Mouse (Mus musculus): ENCODE data around the gene 4933414I15Rik.

The 4933414I15Rik gene

GRCm38 (mm10) chr11:50943506-50943905 is at the start of gene 4933414I15Rik:
Gene 4933414I15Rik (minus strand): TSS chr11:50943765.
- DNase-seq (ENCODE audit: low spot score), result no peak

DNA sequence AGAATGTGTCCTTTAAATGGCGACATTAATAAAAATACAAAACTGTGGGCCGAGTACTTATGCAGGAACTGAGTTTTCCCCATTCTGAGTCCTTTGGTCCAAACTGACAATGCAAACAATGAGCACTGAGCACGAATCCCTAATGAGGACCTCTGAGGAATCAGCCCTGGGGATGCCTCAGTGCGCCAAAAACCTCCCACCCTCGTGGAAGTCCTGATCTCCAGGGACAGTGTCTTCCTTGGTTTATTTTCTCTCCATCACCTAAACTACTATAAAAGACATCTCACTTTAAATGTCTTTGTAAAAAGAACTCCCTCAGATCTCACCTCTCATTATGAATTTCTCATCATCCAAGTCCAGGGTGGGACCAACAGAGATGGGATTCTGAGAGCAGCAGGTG is 38.1 kb upstream of the 4933414I15Rik start, which contains the start of gene Olfr1377:
Olfr1377 (plus strand) TSS at position 301 of the 400 bp plus-strand sequence.
- no peak for DNase-seq (ENCODE audit: low spot score)

- DNase-seq (ENCODE audit: low spot score), result no peak
These were observed 33.7 kb upstream of the 4933414I15Rik start for GRCm38 (mm10) chr11:50977216-50977615.

DNA sequence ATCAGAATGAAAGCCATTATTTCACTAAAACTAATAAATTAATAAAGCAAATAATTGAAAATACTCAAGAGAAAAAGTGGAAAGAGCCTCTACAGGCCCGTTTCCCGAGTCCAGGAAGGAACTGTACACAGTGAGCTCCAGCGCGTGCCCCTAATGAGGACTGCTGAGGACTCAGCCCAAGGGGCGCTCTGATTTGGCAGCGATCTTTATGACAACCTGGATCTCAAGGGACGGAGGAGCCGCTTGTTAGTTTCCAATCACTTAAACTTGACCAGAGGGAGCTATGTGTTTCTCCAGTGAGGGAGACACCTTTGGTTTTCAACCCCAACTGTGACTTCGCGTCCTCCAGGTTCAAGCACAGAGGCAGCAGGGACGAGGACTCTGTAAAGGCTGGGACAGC is 22.7 kb upstream of the 4933414I15Rik start, which contains the start of gene Olfr1378:
Olfr1378 (plus strand) TSS at position 301 of the 400 bp plus-strand sequence.
- DNase-seq (ENCODE audit: low spot score), result no peak

DNA sequence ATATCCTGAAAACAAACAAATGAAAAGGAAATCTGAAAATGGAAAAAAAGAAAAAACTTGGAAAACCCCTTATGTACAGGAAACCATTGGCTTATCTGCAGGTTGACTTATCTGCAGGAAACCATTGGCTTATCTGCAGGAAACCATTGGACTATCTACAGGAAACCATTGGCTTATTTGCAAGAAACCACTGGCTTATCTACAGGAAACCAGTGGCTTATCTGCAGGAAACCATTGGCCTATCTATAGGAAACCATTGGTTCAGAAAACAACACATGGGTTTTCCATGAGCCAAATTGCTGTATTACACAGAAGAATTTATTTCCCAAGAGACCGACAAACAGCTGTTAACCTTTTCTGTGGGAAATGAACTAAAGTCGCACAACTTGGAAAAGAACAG is 21.3 kb upstream of the 4933414I15Rik start:
- peak; percentile 13 for DNase-seq (ENCODE audit: low spot score)

GRCm38 (mm10) chr11:50953665-50954064 is 10.1 kb upstream of the 4933414I15Rik start, which contains the start of gene Prop1:
Gene Prop1 (minus strand): TSS chr11:50953765.
- no peak for DNase-seq (ENCODE audit: low spot score)

- DNase-seq (ENCODE audit: low spot score), result peak; percentile 8
These were observed 8.7 kb upstream of the 4933414I15Rik start for GRCm38 (mm10) chr11:50952290-50952689.

GRCm38 (mm10) chr11:50942386-50942785 is 1.2 kb downstream of the 4933414I15Rik start:
- DNase-seq (ENCODE audit: low spot score), result no peak

DNA sequence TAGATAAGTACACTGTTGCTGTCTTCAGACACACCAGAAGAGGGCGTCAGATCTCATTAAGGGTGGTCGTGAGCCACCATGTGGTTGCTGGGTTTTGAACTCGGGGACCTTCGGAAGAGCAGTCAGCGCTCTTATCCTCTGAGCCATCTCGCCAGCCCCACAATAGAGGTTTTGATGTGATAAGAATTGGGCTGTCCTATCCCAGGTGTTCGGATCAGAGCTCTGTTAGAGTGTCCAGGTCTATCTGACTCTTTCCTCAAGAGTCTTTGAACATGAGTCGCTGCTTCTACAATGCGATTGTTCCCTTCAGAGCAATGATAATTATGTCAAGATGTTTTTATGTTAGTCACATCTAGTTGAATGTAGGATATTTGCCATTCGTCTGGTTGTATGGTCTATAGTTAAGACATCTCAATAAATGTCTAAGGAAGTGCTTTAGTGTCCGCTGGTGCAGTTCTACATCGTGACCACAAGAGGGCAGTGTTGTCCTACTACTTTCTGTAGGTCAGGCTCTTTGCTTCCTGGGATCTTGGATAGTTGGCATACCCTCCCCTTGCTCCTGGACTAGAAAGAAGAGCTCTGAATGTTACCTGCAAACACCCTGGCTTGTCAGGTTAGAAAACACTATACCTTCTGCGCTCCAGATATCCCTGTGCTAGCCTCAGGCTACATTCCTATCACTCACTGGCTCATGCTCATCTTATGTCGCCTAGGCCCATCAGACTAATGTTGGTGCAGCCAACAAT is 3.8 kb downstream of the 4933414I15Rik start:
- peak; percentile 10 for DNase-seq (ENCODE audit: low spot score)

GRCm38 (mm10) chr11:50938435-50938834 is 5.1 kb downstream of the 4933414I15Rik start:
- DNase-seq (ENCODE audit: low spot score), result no peak

- no peak for DNase-seq (ENCODE audit: low spot score)
These were observed 11.5 kb downstream of the 4933414I15Rik start for GRCm38 (mm10) chr11:50932040-50932439.

GRCm38 (mm10) chr11:50931451-50931866 is 12.1 kb downstream of the 4933414I15Rik start, which contains the start of gene Zfp354b:
Gene Zfp354b (minus strand): TSS chr11:50931633.
- DNase-seq (ENCODE audit: low spot score), result peak; percentile 85

DNA sequence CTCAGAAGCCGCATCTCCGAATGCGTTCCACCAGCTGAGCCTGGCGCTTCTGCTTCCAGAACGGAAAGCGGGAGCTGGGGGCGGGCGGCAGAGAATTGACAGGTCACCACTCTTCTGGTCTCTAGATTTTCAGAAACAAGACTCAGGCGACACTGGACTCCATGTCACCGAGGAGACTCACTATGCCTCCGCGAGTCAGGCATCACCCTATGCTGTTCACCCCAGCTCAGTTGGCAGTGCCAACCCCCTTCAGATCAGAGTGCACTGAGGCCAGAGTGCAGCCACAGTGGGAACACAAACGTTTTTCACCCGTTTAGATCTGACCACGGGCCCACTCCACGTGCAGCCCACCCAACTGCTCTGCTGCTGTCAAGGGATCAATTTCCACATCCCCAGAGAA is 12.5 kb downstream of the 4933414I15Rik start:
- no peak for DNase-seq (ENCODE audit: low spot score)

DNA sequence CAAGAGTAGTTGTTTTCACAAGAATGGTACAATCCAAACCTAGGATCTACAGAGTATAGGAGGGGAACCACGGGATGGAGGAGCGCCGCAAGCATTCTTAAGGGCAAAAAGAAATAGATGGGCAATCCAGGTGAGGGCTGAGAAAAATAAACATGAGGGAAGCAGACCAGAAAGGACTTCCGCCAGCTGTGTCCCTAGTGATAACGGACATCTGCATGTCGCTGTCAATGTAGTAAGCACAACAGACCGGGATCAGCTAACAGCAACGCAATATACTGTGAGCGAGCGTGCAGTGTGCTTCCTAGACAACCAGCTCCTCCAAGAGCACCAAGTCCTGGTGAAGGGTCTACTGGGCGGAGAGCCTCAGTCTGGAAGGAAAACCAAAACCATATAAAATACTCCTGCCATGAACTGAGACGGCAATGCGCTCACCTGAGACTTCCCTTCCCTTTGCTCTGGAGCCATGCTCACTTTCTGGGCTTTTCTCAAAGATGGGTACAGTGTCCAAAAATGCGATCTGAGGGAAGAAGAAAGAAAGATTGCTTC is 13.0 kb downstream of the 4933414I15Rik start:
- DNase-seq (ENCODE audit: low spot score), result no peak

DNA sequence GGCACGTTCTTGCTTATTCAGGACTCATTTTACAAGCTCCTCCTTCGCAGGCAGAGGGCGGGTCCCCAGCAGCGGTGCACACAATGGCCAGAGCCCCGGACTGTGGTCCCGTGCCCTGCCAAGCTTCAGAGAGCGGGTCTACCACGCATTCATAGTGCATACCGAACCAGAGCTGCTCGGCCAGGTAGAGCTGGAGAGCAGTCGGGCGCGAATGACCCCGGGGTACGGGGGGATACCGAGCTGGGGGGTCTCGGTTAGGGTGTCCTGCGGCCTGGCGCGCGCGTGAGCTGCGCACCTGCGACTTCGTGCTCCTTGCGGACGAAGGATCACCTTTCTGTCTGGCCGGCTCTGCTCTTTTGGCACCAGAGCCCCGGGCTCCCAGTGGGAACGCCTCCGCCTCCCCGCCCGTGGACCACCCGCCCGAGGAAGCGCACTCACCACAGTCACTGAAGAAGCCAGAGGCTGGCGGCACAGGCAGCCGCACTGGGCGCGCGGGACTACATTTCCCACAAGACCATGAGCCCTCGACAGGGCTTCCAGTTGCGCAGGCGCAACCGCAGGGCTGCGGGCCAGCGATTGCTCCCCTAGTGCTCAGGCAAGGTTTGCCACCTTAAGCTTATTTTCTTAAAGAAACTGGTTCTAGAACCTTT is 27.8 kb downstream of the 4933414I15Rik start, which contains the start of gene Zfp2:
Zfp2 (minus strand) TSS at position 495 of the 650 bp plus-strand sequence.
- peak; percentile 93 for DNase-seq (ENCODE audit: low spot score)

DNA sequence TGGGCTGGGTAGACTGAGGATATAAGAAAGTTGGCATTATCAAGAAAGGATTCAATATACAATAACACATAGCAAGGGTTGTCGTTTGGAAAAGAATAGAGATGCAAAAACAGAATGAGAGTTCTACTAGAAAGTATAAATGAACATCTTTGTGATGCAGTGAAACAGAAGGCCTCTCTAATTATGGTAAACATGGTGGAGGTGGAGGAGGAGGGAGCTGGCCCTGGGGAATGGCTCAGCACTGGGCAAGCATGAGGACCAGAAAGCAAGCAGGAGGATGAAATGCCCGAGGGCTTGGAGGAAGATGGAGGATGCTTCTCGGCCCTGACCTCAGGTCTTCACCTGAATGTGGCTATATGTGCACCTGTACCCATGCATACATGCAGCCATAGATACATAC is 29.1 kb downstream of the 4933414I15Rik start:
- DNase-seq (ENCODE audit: low spot score), result no peak

DNA sequence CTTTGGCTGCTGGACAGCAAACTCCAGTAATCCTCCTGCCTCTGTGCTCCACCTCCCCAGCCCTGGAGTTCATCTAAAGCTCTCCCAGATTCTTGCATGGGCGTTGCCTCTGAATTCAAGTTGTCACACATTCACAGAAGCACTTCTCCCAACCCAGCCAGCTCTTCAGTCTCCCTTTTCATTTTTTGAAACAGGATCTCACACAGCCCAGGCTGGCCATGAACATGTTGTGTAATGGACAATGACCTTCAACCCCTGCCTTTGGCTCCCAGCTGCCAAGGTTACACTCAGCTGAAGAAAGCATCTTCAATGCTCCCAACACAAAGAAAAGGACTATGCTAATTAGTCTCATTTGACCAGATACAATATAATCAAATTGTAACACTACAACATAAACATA is 30.3 kb downstream of the 4933414I15Rik start:
- no peak for DNase-seq (ENCODE audit: low spot score)

DNA sequence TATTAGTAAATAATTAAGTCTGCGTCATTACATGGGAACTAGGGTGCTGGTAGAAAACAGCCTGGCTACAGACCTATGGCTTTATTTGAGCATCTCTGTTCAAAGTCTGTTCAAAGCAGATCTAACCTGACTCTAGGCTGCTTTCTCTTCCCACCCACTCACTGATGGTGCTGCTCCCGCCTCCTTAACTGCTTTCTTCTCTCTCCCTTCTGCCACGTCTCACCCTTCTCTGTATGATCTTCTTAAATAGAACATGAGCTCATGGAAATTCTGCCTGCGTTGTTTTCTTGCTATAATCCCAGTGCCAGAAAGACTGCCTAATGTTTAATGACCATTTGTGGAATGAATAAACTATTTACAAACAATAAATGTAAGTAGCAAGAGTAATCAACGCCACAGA is 35.4 kb downstream of the 4933414I15Rik start:
- DNase-seq (ENCODE audit: low spot score), result no peak

- DNase-seq (ENCODE audit: low spot score), result no peak
These were observed 46.2 kb downstream of the 4933414I15Rik start for GRCm38 (mm10) chr11:50897359-50897758.

DNA sequence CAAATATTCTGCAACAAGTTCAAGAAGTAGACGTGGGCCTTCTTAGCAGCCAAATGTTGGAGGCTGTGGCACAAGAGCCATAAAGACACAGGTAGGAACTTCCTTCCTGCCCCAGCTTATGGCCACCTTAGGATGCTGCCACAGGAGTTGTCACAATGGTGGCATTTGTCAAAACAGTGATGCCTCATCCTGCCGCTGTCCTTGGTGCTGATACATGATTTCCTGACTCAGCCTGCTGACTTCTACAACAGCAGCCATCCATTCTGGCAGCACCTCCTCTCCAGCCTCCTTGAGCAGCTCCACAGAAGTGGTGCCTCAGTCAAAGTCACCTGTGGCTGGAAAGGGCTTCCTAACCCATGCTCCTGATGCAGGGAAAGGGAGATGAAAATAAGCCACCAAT is 51.1 kb downstream of the 4933414I15Rik start:
- no peak for DNase-seq (ENCODE audit: low spot score)
